Mouse (Mus musculus): ENCODE results near the gene Tbc1d10a. TPM values are rescaled to one million over a fixed set of nuclear protein-coding genes. Genes with fewer than 3 reads are reported as not detected.

Gene Tbc1d10a
- polyA plus RNA-seq, 1 experiment from 2014 or later = 27.7 TPM

DNA sequence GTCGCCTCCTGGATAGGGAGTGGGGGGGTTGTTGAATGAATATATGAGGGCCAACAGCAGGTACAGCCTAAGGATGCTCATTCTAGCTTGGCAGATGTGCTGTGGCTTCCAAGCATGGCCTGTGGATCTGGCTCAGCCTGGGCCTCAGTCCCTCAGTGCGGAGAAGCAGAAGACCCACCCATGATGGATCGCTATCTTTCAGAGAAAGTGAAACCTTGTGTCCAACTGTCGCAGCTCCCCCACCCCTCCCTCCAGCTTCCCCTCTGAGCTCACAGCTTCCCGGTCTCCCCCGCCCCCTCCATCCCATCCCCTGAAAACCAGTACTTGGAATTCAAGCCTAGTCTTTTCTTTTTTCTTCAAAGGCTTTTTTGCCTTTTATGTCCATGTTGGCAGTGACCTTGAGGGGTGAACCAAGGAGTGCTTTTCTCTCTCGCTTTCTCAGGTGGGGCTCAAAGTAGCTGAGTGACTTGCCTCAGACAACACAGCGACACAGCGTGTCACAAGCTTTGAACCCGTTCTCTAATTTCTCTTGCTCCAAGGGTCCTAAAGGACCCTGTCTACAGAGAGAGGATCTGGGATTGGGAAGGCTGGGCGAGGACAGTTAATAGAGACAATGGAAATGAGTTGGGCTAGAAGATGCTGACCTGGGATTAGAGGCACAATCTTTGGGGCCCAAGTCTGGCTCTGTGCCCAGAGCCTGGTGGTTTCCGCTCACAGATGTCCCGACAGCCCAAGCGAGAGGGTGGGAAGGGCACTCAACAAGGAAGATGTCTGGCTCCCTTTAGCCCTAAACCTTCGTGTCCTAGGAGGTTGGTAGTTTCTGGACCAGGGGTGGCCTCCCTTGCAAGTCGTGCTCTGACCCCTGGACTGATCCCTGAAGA is 49.3 kb downstream of the Tbc1d10a start, which contains the start of gene Osm:
Osm (plus strand) TSS at position 756 of the 881 bp plus-strand sequence.
- H3K36me3 ChIP-seq = no peaks in the 10 kb centered on the region
- no peaks in the 10 kb centered on the region for H3K27me3 ChIP-seq (replicated peaks)
- H3K9ac ChIP-seq = no peak within 1 kb of the TSS
- H3K4me2 ChIP-seq (replicated peaks) = no peak within 1 kb of the TSS
- no peak for ATAC-seq (ENCODE audit: low FRiP score, low read depth)
- 80% methylated on average over 16 of the region's 16 CpGs for WGBS
- H3K4me3 ChIP-seq = no peak within 1 kb of the TSS
- no peaks in the 10 kb centered on the region for H3K9me3 ChIP-seq
- no peaks in the 10 kb centered on the region for H3K4me1 ChIP-seq
- no peak within 1 kb of the TSS for H3K27ac ChIP-seq

DNA sequence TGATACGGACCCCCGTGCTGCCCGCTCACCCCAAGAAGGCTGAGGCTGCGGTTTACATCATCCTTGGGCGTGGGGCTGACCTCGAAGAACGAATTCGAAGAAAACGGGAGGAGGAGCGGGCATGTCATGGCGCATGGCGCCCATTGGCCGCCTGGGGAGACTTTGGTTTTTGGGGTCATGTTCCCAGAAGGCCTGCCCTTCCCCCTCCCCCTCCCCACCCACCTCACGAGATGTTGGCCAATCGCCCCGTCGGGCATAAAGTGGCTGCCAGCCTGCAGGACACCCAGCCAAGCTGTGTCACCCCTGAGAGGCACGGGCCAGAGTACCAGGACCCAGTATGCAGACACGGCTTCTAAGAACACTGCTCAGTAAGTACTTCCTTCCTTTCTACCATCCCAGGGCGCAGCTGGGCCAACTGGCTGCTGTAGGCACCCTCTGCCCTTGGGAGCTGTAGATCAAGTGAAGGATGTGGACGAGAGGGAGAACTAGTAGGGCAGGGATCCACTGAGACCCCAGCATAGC is 50.0 kb downstream of the Tbc1d10a start:
- Histone ChIP-seq H3K9ac (no peak overlapping the region), H3K4me2 (replicated peaks) (no peak overlapping the region), H3K27me3 (replicated peaks) (no peaks in the 10 kb centered on the region), H3K4me1 (no peaks in the 10 kb centered on the region), H3K4me3 (no peak overlapping the region), H3K9me3 (no peaks in the 10 kb centered on the region), H3K27ac (no peak overlapping the region), H3K36me3 (no peaks in the 10 kb centered on the region)
- ATAC-seq (ENCODE audit: low FRiP score, low read depth) = no peak
- WGBS = 93% methylated on average over 21 of the region's 21 CpGs

DNA sequence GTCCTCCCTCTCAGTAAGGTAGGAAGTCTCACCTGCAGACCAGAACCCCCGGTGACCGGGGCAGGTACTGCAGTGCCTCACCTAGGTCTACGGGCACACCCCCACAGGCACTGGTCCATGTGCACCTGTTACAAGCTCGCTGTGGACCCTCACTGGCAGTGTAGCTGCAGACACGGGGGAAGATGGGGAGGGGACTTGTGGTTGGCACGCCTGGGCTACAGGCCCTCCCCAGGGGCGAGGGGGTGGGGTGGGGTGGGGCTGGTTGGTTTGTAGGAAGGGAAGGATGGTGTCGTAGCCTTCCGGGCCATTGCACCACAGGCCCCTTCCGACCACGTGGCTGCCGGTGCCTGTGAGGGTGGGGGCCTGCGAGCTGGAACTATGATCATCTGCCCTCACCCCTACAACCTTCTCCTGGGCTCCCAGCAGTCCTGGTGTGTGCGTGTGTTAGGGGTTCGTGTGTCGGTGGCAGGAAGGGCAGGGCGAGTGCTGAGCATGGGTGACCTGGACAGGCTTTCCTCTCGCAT is 50.9 kb downstream of the Tbc1d10a start:
- Histone ChIP-seq H3K36me3 (no peaks in the 10 kb centered on the region), H3K4me2 (replicated peaks) (no peak overlapping the region), H3K4me3 (no peak overlapping the region), H3K4me1 (no peaks in the 10 kb centered on the region), H3K9me3 (no peaks in the 10 kb centered on the region), H3K9ac (no peak overlapping the region), H3K27me3 (replicated peaks) (no peaks in the 10 kb centered on the region), H3K27ac (no peak overlapping the region)
- WGBS = 88% methylated on average over 18 of the region's 18 CpGs
- no peak for ATAC-seq (ENCODE audit: low FRiP score, low read depth)

DNA sequence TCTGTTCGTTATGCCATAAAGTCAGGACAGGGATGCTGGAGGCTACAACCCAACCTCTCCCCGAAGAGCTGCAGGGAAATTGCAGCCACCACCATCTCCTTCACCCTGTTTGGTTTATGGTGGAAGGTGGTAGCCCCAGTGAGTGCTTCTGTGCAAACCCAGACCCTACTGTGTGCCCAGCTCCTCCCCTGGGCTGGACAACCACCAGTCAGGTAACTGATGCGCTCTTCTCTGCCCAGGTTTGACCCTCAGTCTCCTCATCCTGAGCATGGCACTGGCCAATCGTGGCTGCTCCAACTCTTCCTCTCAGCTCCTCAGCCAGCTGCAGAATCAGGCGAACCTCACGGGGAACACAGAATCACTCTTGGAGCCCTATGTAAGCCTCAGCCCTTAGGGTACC is 51.6 kb downstream of the Tbc1d10a start:
- Histone ChIP-seq H3K4me2 (replicated peaks) (no peak overlapping the region), H3K9me3 (no peaks in the 10 kb centered on the region), H3K27me3 (replicated peaks) (no peaks in the 10 kb centered on the region), H3K9ac (no peak overlapping the region), H3K36me3 (no peaks in the 10 kb centered on the region), H3K4me1 (no peaks in the 10 kb centered on the region), H3K27ac (no peak overlapping the region), H3K4me3 (no peak overlapping the region)
- ATAC-seq (ENCODE audit: low FRiP score, low read depth) = no peak
- 90% methylated on average over 6 of the region's 6 CpGs for WGBS

DNA sequence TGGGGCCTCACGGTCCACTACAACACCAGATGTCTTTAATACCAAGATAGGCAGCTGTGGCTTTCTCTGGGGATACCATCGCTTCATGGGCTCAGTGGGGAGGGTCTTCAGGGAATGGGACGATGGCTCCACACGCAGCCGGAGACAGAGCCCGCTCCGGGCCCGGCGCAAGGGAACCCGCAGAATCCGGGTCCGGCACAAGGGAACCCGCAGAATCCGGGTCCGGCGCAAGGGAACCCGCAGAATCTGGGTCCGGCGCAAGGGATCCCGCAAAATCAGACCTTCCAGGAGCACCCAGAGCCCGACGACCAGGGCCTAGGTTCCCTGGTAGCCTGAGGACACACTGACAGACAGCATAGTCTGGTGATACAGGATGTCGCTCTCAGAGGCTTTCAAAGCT is 53.1 kb downstream of the Tbc1d10a start:
- no peak for ATAC-seq (ENCODE audit: low FRiP score, low read depth)
- 92% methylated on average over 23 of the region's 23 CpGs for WGBS
- no peak overlapping the region for H3K4me2 ChIP-seq (replicated peaks)
- no peak overlapping the region for H3K4me3 ChIP-seq
- H3K4me1 ChIP-seq = no peaks in the 10 kb centered on the region
- no peaks in the 10 kb centered on the region for H3K9me3 ChIP-seq
- H3K27me3 ChIP-seq (replicated peaks) = no peaks in the 10 kb centered on the region
- H3K36me3 ChIP-seq = no peaks in the 10 kb centered on the region
- no peak overlapping the region for H3K9ac ChIP-seq
- H3K27ac ChIP-seq = no peak overlapping the region

DNA sequence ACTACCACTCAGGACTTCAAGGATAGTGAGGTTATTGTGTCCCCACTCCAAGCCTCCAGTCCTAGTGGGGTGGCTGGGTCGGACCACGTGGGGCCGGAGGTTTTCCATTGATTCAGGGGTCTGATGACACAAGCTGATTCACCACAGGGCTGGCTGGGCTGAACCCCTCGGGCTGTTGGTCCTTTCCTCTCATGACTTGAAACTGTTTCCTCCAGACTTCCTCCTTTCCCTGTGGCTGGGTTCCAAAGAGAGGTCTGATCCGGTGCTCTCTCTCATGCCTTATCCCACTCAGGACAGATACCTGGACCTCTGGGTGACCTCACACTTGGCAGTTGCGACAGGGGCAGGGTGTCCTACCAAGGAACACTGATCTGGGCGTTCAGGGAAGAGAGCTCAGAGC is 53.6 kb downstream of the Tbc1d10a start:
- no peak overlapping the region for H3K4me2 ChIP-seq (replicated peaks)
- ATAC-seq (ENCODE audit: low FRiP score, low read depth) = no peak
- H3K9me3 ChIP-seq = no peaks in the 10 kb centered on the region
- H3K36me3 ChIP-seq = no peaks in the 10 kb centered on the region
- H3K27ac ChIP-seq = no peak overlapping the region
- 76% methylated on average over 7 of the region's 7 CpGs for WGBS
- no peaks in the 10 kb centered on the region for H3K27me3 ChIP-seq (replicated peaks)
- H3K4me1 ChIP-seq = no peaks in the 10 kb centered on the region
- H3K4me3 ChIP-seq = no peak overlapping the region
- H3K9ac ChIP-seq = no peak overlapping the region

DNA sequence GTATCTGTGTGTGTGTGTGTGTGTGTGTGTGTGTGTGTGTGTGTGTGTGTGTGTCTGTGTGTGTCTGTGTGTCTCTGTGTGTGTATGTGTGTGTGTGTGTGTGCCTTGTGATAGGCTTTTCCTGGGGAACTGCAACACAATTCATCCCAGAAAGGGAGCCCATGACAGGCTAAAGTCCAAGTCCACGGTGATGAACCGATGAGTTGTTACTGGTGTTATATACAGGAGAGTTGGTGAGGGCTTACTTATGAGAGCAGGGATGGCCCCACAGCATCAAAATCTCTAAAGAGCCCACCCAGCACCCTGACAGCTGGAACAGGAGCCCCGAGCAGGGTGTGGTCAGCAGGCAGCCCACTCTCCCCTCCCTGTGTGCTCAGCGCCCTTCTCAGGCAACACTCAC is 54.6 kb downstream of the Tbc1d10a start:
- Histone ChIP-seq H3K4me2 (replicated peaks) (no peak overlapping the region), H3K9ac (no peak overlapping the region), H3K4me3 (no peak overlapping the region), H3K36me3 (no peaks in the 10 kb centered on the region), H3K27ac (no peak overlapping the region), H3K27me3 (replicated peaks) (no peaks in the 10 kb centered on the region), H3K4me1 (no peaks in the 10 kb centered on the region), H3K9me3 (no peaks in the 10 kb centered on the region)
- no peak for ATAC-seq (ENCODE audit: low FRiP score, low read depth)
- 79% methylated on average over 4 of the region's 4 CpGs for WGBS

DNA sequence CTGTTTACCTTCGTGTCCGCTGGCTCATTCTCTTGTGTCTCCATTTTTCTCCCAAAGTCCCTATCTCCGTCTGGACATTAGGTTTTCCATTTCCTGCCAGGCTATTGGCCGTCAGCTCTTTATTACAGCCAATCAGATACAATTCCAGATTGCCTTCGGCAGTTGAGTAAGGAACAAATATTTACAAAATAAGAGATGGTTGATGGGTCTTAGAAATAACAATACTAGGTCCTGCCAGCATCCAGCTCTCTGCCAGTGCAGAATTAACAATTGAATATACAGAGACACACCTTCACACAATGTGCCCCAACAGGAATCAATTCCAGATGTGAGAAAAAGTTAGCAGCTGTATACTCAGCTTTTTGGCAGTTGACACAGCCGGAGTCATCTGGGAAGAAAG is 59.5 kb downstream of the Tbc1d10a start:
- 74% methylated on average over 6 of the region's 6 CpGs for WGBS
- H3K27me3 ChIP-seq (replicated peaks) = no peaks in the 10 kb centered on the region
- H3K4me2 ChIP-seq (replicated peaks) = no peak overlapping the region
- no peaks in the 10 kb centered on the region for H3K4me1 ChIP-seq
- H3K9me3 ChIP-seq = no peaks in the 10 kb centered on the region
- no peak overlapping the region for H3K4me3 ChIP-seq
- H3K36me3 ChIP-seq = no peaks in the 10 kb centered on the region
- no peak overlapping the region for H3K9ac ChIP-seq
- ATAC-seq (ENCODE audit: low FRiP score, low read depth) = no peak
- H3K27ac ChIP-seq = no peak overlapping the region

DNA sequence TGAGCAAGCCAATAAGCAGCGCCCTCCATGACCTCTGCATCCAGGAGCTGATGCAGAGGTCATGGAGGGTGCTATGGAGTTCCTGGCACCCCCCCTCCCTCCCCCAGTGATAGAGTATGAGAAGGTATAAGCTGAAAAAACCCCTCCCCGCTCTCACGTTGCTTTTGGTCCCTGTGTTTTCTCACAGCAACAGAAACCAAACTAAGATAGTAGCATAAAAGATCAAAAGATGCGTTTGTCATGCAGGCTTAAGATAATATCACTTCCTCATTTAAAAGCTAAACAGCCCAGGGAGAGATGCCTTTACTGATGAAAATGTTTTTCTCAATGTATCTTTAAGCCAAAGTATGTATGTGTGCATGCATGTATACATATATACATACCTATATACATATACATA is 60.0 kb downstream of the Tbc1d10a start:
- no peak for ATAC-seq (ENCODE audit: low FRiP score, low read depth)
- no peaks in the 10 kb centered on the region for H3K27me3 ChIP-seq (replicated peaks)
- H3K4me1 ChIP-seq = no peaks in the 10 kb centered on the region
- no peak overlapping the region for H3K4me3 ChIP-seq
- no peaks in the 10 kb centered on the region for H3K9me3 ChIP-seq
- WGBS = 83% methylated on average over 4 of the region's 4 CpGs
- no peak overlapping the region for H3K27ac ChIP-seq
- no peaks in the 10 kb centered on the region for H3K36me3 ChIP-seq
- no peak overlapping the region for H3K4me2 ChIP-seq (replicated peaks)
- H3K9ac ChIP-seq = no peak overlapping the region

DNA sequence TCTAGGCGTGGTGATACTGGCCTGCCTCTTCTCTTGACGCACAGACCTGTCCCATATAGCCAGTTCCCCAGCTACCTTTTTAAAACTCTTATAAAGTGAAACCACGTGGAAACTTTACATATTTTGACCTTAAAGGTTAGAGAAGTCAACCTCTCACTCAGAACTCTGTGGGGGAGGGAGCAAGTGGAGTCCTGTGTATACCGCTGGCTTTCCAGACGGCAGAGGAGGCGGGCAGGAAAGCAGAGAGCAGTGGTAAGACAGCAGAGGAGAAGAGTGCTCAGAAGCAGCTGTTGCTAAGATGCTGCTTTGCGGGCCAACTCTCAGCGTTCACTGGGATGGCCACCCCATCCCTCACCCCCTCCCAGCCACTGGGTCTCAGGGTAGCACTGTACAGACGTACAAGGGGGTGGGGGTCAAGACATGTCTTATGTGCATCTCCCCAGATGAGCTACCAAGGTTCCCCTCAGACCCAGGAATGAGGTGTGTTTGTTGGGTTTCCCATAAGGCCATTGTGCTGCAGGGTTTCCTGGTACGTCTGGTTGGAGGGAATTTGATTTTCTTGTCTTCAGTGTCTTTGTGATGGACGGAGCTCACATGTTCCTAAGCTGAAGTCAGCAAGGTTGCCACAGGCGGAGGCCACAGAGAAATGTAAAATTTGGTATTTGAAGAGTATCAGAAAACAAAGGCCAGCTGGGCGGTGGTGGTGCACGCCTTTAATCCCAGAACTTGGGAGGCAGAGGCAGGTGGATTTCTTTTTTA is 60.8 kb downstream of the Tbc1d10a start:
- no peak overlapping the region for H3K4me2 ChIP-seq (replicated peaks)
- H3K36me3 ChIP-seq = no peaks in the 10 kb centered on the region
- no peaks in the 10 kb centered on the region for H3K4me1 ChIP-seq
- H3K4me3 ChIP-seq = no peak overlapping the region
- H3K27ac ChIP-seq = no peak overlapping the region
- 79% methylated on average over 14 of the region's 14 CpGs for WGBS
- H3K9ac ChIP-seq = no peak overlapping the region
- H3K9me3 ChIP-seq = no peaks in the 10 kb centered on the region
- H3K27me3 ChIP-seq (replicated peaks) = no peaks in the 10 kb centered on the region
- no peak for ATAC-seq (ENCODE audit: low FRiP score, low read depth)

DNA sequence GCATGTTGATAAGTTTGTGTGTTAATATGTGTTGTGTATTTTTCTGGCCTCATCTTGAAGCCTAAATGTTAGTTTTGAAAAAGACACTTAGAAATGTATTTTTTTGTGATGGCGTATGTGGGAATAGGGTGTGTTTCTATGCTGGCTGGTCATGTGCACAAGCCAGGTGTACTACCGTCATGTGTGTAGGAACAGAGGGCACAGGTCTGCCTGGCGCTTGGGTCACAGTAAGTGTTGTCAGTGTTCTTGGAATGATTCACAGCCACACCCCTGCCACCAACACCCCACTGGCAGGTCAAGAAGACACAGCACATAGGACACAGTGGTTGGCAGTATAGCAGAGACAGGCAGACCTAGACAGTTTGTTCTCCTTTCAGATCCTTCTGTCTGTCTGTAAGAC is 62.6 kb downstream of the Tbc1d10a start:
- Histone ChIP-seq H3K9me3 (no peaks in the 10 kb centered on the region), H3K4me3 (no peak overlapping the region), H3K9ac (no peak overlapping the region), H3K27ac (no peak overlapping the region), H3K4me1 (no peaks in the 10 kb centered on the region), H3K27me3 (replicated peaks) (no peaks in the 10 kb centered on the region), H3K4me2 (replicated peaks) (no peak overlapping the region), H3K36me3 (no peaks in the 10 kb centered on the region)
- no peak for ATAC-seq (ENCODE audit: low FRiP score, low read depth)
- 94% methylated on average over 3 of the region's 3 CpGs for WGBS

DNA sequence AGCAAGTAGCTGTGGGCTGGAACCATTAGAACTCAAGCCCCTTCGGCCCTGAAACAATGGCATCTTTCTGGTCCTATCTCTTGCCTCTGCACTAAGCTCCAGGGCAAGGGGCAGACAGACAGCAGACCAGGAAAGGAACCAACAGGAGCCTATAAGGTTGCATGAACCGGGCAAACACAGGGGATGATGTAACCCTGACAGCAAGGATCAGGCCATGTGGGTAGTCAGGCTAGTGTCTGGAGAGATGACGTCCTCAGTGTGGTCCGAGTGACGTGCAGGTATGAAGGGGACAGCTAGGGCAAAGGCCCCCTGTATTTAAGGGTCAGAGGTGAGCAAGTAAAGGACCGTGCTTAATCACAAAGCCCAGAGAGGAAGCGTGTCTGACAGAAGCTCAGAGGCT is 63.7 kb downstream of the Tbc1d10a start:
- Histone ChIP-seq H3K27me3 (replicated peaks) (no peaks in the 10 kb centered on the region), H3K36me3 (no peaks in the 10 kb centered on the region), H3K4me3 (no peak overlapping the region), H3K4me2 (replicated peaks) (no peak overlapping the region), H3K4me1 (no peaks in the 10 kb centered on the region), H3K27ac (no peak overlapping the region), H3K9ac (no peak overlapping the region), H3K9me3 (no peaks in the 10 kb centered on the region)
- 81% methylated on average over 7 of the region's 7 CpGs for WGBS
- no peak for ATAC-seq (ENCODE audit: low FRiP score, low read depth)
